Mouse (Mus musculus): ENCODE measurements around the gene Arpc2.

GRCm38 (mm10) chr1:74294090-74294643 lies 58.3 kb downstream of the Arpc2 start:
- TF ChIP-seq CTCF (IDR thresholded peaks at IDR 0.05; ENCODE audit: control insufficient read depth, insufficient read depth, low read length), result no peak
- no peak for TF ChIP-seq POLR2A (IDR thresholded peaks at IDR 0.05; ENCODE audit: borderline replicate concordance, control insufficient read depth, low read depth, low read length)

All from bone marrow, adult 2 months (tissue).